Mouse (Mus musculus) G1E-ER4 (cell line): ENCODE data around the gene Chdh. TPM values are rescaled to one million over a fixed set of nuclear protein-coding genes. Genes with fewer than 3 reads are reported as not detected.

Source experiments
- GATA1 ChIP-seq: IDR thresholded peaks from one replicate; pipeline ENCODE4 v1.8.0; 2012; ENCODE audit warnings: low read length, inconsistent platforms
- polyA plus RNA-seq: library from polyadenylated mRNA; stranded (reverse); fragments of >175 nt; gene quantifications from 2 replicates; pipeline ENCODE4 v1.2.3, GENCODE M21; 2012

The Chdh gene
- polyA plus RNA-seq, 1 experiment, result not detected

DNA sequence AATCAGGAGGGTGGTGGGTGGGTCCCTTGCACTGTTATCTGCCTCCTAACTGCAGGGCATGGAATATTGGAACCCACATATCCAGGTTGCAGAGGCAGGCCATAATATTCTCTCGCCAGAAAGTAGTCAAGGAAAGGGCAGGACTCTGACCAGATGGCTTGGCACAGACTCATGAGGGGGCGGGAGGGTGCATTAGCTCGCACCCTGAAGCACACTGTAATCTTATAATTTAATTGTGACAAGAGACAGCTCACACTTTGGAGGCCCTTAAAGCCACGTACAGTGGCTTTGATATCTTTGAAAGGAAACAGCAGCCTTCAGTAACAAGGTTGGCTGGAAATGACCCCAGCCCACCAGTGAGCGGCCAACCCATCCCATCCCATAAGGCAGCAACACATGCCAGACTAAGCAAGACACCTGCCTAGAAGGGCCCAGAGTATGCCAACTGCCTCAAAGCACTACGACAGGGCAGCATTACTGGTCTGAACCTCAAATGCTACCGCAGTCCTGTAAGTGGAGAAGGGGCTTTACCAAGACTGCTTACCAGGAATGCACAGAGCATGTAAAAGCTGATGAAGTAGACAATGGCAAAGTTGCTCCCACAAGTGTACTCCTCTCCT lies 66.6 kb downstream of the Chdh start:
- TF ChIP-seq GATA1, result no peak

GRCm38 (mm10) chr14:30078115-30078808 lies 69.4 kb downstream of the Chdh start:
- no peak for TF ChIP-seq GATA1

GRCm38 (mm10) chr14:30079729-30080128 lies 70.9 kb downstream of the Chdh start:
- TF ChIP-seq GATA1, result no peak

Other genes starting within 250 kb of the Chdh start
- 9.1 and 11.0 TPM in 2 replicates for gene Selenok, start 40.7 kb upstream of the Chdh start, polyA plus RNA-seq
- gene Actr8, start 30.7 kb upstream of the Chdh start, polyA plus RNA-seq, result 45.5 and 74.9 TPM in 2 replicates
- not detected in 2 replicates for gene Il17rb, start 127 bp upstream of the Chdh start, polyA plus RNA-seq